Mouse (Mus musculus): ENCODE data around the gene Fsip1. TPM values are rescaled to one million over a fixed set of nuclear protein-coding genes. Genes with fewer than 3 reads are reported as not detected.

The Fsip1 gene
- polyA plus RNA-seq, 1 experiment, result 0.18 TPM

- DNase-seq (ENCODE audit: low read depth), result no peak
These were observed 169.6 kb downstream of the Fsip1 start for GRCm38 (mm10) chr2:118087044-118087726.

GRCm38 (mm10) chr2:118085647-118086046 is 171.1 kb downstream of the Fsip1 start:
- peak; percentile 91 for DNase-seq (ENCODE audit: low read depth)

GRCm38 (mm10) chr2:118084693-118085092 is 172.1 kb downstream of the Fsip1 start:
- no peak for DNase-seq (ENCODE audit: low read depth)

DNA sequence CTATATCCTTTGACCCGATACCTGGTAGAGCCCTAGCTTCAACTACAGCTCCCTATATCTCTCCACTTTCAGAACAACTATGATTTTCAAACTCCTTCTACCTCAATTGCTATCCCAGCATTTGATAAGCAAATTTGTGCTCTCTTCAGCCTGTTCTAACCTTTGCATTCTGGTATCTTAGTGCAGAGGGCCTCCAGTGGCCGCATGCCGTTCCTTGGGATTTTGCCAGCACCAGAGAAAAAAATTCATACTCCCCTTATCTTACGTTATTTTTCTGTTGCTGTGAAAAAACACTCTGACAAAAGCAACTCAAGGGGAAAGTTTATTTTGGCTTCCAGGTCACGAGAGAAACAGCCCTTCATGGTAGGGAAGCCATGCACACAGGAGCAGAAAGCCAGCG is 173.1 kb downstream of the Fsip1 start:
- DNase-seq (ENCODE audit: low read depth), result no peak

DNA sequence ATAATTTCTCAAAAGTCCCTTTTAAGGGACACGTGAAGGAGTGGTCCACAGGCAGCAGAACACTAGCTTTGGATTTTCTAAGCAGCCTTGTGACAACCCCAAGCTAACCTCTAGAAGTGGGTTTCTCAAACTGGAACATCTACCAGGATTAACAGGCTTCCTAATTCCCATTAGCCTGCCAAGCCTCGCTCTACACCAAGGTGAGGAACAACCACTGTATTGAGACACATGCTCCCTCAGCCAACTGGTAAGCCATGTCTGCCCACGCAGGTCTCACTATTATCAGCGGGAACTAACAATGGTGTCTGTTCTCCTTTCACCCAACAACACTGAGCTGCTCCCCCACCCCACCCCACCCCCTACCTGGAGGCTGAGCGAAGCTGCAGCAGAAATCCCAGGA is 175.2 kb downstream of the Fsip1 start:
- peak; percentile 94 for DNase-seq (ENCODE audit: low read depth)

Other genes starting within 250 kb of the Fsip1 start
- 10.5 and 11.7 TPM in 2 replicates for gene Thbs1, start 145.1 kb downstream of the Fsip1 start, polyA plus RNA-seq (2012; rRNA removed)
- gene Gpr176, start 116.5 kb upstream of the Fsip1 start, polyA plus RNA-seq (2012; rRNA removed), result 0.15 and 0.19 TPM in 2 replicates
- 12.6 and 12.7 TPM in 2 replicates for gene Eif2ak4, start 131.7 kb upstream of the Fsip1 start, polyA plus RNA-seq (2012; rRNA removed)
- 86.6 and 111 TPM in 2 replicates for gene Srp14, start 222.7 kb upstream of the Fsip1 start, polyA plus RNA-seq (2012; rRNA removed)

Data from gonadal fat pad, adult 2 months (tissue).